Mouse (Mus musculus) fat pad, adult 2 months (tissue): ENCODE measurements around the gene C2.
"Not testable (repeated sequence)": the region's sequence is repeated elsewhere in the genome, so short reads cannot be mapped to it uniquely, and the experiment has no call there.

Experiments
- DNase-seq: peaks from one replicate; pipeline ENCODE4 v3.0.0-alpha.2; 2011; ENCODE audit warnings: low read depth, low spot score; ENCODE audit errors: extremely low read depth

The C2 gene

GRCm38 (mm10) chr17:34837464-34838324, 60.4 kb downstream of the C2 start:
- DNase-seq: no peak

GRCm38 (mm10) chr17:34836856-34837221, 61.2 kb downstream of the C2 start, which contains the start of the genes Stk19 and Dxo:
Stk19 (minus strand) TSS chr17:34836945.
Dxo (plus strand) TSS chr17:34837019.
- DNase-seq: peak; percentile 43

- DNase-seq: no peak
Observed at GRCm38 (mm10) chr17:34836155-34836855, 61.8 kb downstream of the C2 start.

GRCm38 (mm10) chr17:34830776-34831175, 67.3 kb downstream of the C2 start:
- not testable (repeated sequence) for DNase-seq

GRCm38 (mm10) chr17:34814818-34815370, 83.2 kb downstream of the C2 start:
- DNase-seq: no peak

GRCm38 (mm10) chr17:34813747-34814146, 84.3 kb downstream of the C2 start:
- DNase-seq: not testable (repeated sequence)
